Mouse (Mus musculus): ENCODE data around the gene Rnasel. TPM values are rescaled to one million over a fixed set of nuclear protein-coding genes. Genes with fewer than 3 reads are reported as not detected.

Rnasel gene
- total and polyA plus RNA-seq, 2 experiments = 0.72 to 5.1 TPM

GRCm38 (mm10) chr1:153739437-153740015 is 9.7 kb upstream of the Rnasel start:
- peak; percentile 49 for DNase-seq (ENCODE audit: extremely low read depth, low read depth, low spot score)
- no peaks in the 10 kb centered on the region for H3K79me2 ChIP-seq (ENCODE audit: control insufficient read depth, insufficient read depth, low read length)
- H3K4me3 ChIP-seq (ENCODE audit: insufficient read depth, low read depth, low read length) = peak overlapping the region; percentile 17; the same call in 1 of the 2 replicates
- TF ChIP-seq POLR2A (IDR thresholded peaks at IDR 0.05; ENCODE audit: extremely low read depth, insufficient read depth, low read length) = no peak
- TF ChIP-seq CTCF (IDR thresholded peaks at IDR 0.05; ENCODE audit: low read depth, low read length) = no peak
- peak overlapping the region; percentile 50; the same call in 1 of the 2 replicates for H3K9ac ChIP-seq (ENCODE audit: low read depth, low read length)
- H3K36me3 ChIP-seq (ENCODE audit: control insufficient read depth, insufficient read depth, low read length) = peaks cover 11% of the 10 kb centered on the region; the same call in 1 of the 2 replicates
- H3K4me1 ChIP-seq (ENCODE audit: control insufficient read depth, insufficient read depth, low read length) = peaks cover 13% of the 10 kb centered on the region
- H3K27me3 ChIP-seq (ENCODE audit: control insufficient read depth, insufficient read depth, low read length) = no peaks in the 10 kb centered on the region
- WGBS = 18% methylated on average over 13 of the region's 13 CpGs
- H3K27ac ChIP-seq (replicated peaks; ENCODE audit: insufficient read depth, low read depth, low read length) = 0 out of 2 replicates have a peak overlapping the region, but pooled peaks have one; percentile 37

GRCm38 (mm10) chr1:153740145-153740544 is 9.1 kb upstream of the Rnasel start, which contains the start of gene Rgs16:
Gene Rgs16 (plus strand): TSS chr1:153740349.
- Histone ChIP-seq H3K27me3 (ENCODE audit: control insufficient read depth, insufficient read depth, low read length) (no peaks in the 10 kb centered on the region), H3K4me3 (ENCODE audit: insufficient read depth, low read depth, low read length) (peak within 1 kb of the TSS; percentile 81), H3K9ac (ENCODE audit: low read depth, low read length) (peak within 1 kb of the TSS; percentile 89), H3K36me3 (ENCODE audit: control insufficient read depth, insufficient read depth, low read length) (peaks cover 11% of the 10 kb centered on the region; the same call in 1 of the 2 replicates), H3K79me2 (ENCODE audit: control insufficient read depth, insufficient read depth, low read length) (no peaks in the 10 kb centered on the region), H3K27ac (replicated peaks; ENCODE audit: insufficient read depth, low read depth, low read length) (peak within 1 kb of the TSS; percentile 83), H3K4me1 (ENCODE audit: control insufficient read depth, insufficient read depth, low read length) (peaks cover 13% of the 10 kb centered on the region)
- peak; percentile 65 for DNase-seq (ENCODE audit: extremely low read depth, low read depth, low spot score)
- peak; percentile 99 for TF ChIP-seq POLR2A (IDR thresholded peaks at IDR 0.05; ENCODE audit: extremely low read depth, insufficient read depth, low read length)
- no peak for TF ChIP-seq CTCF (IDR thresholded peaks at IDR 0.05; ENCODE audit: low read depth, low read length)
- WGBS = under 1% methylated on average over 28 of the region's 28 CpGs

GRCm38 (mm10) chr1:153740775-153741400 is 8.3 kb upstream of the Rnasel start:
- 32% methylated on average over 12 of the region's 12 CpGs for WGBS
- Histone ChIP-seq H3K27ac (replicated peaks; ENCODE audit: insufficient read depth, low read depth, low read length) (peak overlapping the region; percentile 83), H3K4me1 (ENCODE audit: control insufficient read depth, insufficient read depth, low read length) (peaks cover 13% of the 10 kb centered on the region), H3K36me3 (ENCODE audit: control insufficient read depth, insufficient read depth, low read length) (peaks cover 11% of the 10 kb centered on the region; the same call in 1 of the 2 replicates), H3K27me3 (ENCODE audit: control insufficient read depth, insufficient read depth, low read length) (no peaks in the 10 kb centered on the region), H3K4me3 (ENCODE audit: insufficient read depth, low read depth, low read length) (peak overlapping the region; percentile 81), H3K9ac (ENCODE audit: low read depth, low read length) (peak overlapping the region; percentile 89), H3K79me2 (ENCODE audit: control insufficient read depth, insufficient read depth, low read length) (no peaks in the 10 kb centered on the region)
- TF ChIP-seq POLR2A (IDR thresholded peaks at IDR 0.05; ENCODE audit: extremely low read depth, insufficient read depth, low read length) (no peak), CTCF (IDR thresholded peaks at IDR 0.05; ENCODE audit: low read depth, low read length) (no peak)
- DNase-seq (ENCODE audit: extremely low read depth, low read depth, low spot score) = no peak

DNA sequence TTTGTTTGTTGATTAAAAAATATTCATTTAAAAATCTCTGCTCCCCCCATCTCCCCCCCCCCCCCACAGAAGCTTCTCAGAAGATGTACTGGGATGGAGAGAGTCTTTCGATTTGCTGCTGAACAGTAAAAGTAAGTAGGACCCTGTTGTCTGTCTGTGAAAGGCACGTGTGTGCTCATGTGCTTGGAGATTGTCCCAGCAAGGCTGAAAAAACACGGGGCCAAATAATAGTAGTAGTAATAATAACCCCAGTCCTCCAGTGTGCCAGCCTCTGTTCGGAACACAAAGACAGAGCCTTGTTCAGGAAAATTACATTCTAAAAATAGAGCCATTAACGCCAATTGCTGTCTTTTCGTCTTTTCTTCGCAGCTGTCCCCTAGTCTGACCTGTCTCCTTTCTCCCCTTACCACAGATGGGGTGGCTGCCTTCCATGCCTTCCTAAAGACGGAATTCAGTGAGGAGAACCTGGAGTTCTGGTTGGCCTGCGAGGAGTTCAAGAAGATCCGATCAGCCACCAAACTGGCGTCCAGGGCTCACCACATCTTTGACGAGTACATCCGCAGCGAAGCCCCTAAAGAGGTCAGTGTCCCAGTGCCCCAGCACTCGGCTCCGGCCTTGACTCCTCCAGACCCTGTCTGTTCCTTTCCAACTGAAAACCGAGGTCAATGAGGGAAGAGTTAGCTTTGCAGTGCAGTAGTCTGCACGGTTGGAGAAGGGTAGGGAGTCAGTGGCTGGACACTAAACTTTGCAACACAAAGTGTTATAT is 7.5 kb upstream of the Rnasel start:
- peak overlapping the region; percentile 81 for H3K4me3 ChIP-seq (ENCODE audit: insufficient read depth, low read depth, low read length)
- TF ChIP-seq POLR2A (IDR thresholded peaks at IDR 0.05; ENCODE audit: extremely low read depth, insufficient read depth, low read length) (no peak), CTCF (IDR thresholded peaks at IDR 0.05; ENCODE audit: low read depth, low read length) (no peak)
- peak overlapping the region; percentile 50 for H3K27ac ChIP-seq (replicated peaks; ENCODE audit: insufficient read depth, low read depth, low read length)
- peaks cover 13% of the 10 kb centered on the region for H3K4me1 ChIP-seq (ENCODE audit: control insufficient read depth, insufficient read depth, low read length)
- no peaks in the 10 kb centered on the region for H3K79me2 ChIP-seq (ENCODE audit: control insufficient read depth, insufficient read depth, low read length)
- H3K36me3 ChIP-seq (ENCODE audit: control insufficient read depth, insufficient read depth, low read length) = peaks cover 11% of the 10 kb centered on the region; the same call in 1 of the 2 replicates
- peak; percentile 28 for DNase-seq (ENCODE audit: extremely low read depth, low read depth, low spot score)
- peak overlapping the region; percentile 66 for H3K9ac ChIP-seq (ENCODE audit: low read depth, low read length)
- H3K27me3 ChIP-seq (ENCODE audit: control insufficient read depth, insufficient read depth, low read length) = no peaks in the 10 kb centered on the region
- WGBS = 41% methylated on average over 18 of the region's 18 CpGs

DNA sequence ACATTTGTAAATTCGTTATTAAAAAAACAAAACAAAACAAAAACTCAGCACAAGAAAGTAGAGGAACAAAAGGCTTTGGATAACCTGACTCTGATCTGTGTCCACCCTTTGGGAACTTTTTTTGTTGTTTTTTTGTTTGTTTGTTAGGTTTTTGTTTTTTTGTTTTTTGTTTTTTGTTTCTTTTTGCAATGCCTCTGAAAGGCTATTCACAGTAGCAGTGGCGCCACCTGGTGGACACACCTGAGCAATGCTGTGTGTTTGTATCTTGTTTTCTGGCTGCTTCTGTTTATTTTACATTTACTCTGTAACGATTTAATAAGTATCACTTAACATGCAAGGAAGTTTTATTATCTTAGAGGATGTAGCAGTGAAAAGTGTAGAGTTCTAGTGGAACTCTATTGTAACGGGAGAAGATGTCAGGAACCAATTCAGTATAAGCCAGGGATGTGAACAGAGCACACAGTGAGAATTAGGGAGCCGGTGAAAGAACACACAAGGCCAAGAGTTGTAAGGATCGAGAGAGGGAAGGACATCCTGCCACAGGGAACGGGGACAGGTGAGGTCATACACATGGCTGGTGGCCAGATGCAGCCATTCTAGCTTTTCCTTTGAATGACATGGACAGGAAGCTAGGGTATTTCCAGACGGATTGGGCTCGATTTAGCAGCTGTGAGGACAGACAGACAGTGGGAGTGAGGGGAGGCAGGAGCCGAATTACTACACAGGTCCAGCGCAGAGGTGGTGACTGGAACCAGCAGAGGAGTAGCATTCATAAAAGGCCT is 6.7 kb upstream of the Rnasel start:
- no peak overlapping the region; the same call in 1 of the 2 replicates for H3K27ac ChIP-seq (replicated peaks; ENCODE audit: insufficient read depth, low read depth, low read length)

More for the DNA sequence above, 6.7 kb upstream of the Rnasel start:
- H3K79me2 ChIP-seq (ENCODE audit: control insufficient read depth, insufficient read depth, low read length) = no peaks in the 10 kb centered on the region
- no peak for TF ChIP-seq POLR2A (IDR thresholded peaks at IDR 0.05; ENCODE audit: extremely low read depth, insufficient read depth, low read length)
- TF ChIP-seq CTCF (IDR thresholded peaks at IDR 0.05; ENCODE audit: low read depth, low read length) = peak; percentile 76
- H3K9ac ChIP-seq (ENCODE audit: low read depth, low read length) = peak overlapping the region; percentile 22; the same call in 1 of the 2 replicates
- peaks cover 11% of the 10 kb centered on the region; the same call in 1 of the 2 replicates for H3K36me3 ChIP-seq (ENCODE audit: control insufficient read depth, insufficient read depth, low read length)
- WGBS = 32% methylated on average over 11 of the region's 11 CpGs
- H3K27me3 ChIP-seq (ENCODE audit: control insufficient read depth, insufficient read depth, low read length) = no peaks in the 10 kb centered on the region
- H3K4me3 ChIP-seq (ENCODE audit: insufficient read depth, low read depth, low read length) = peak overlapping the region; percentile 6
- peak; percentile 58 for DNase-seq (ENCODE audit: extremely low read depth, low read depth, low spot score)
- H3K4me1 ChIP-seq (ENCODE audit: control insufficient read depth, insufficient read depth, low read length) = peaks cover 13% of the 10 kb centered on the region
